Mouse (Mus musculus) 416B (cell line): Measurements from ENCODE around the gene Abhd16b.

Experiments
- DNase-seq: peaks from one replicate; pipeline ENCODE4 v3.0.0; 2011; ENCODE audit warnings: low read depth

The Abhd16b gene

GRCm38 (mm10) chr2:181541761-181542380, 48.9 kb downstream of the Abhd16b start:
- no peak for DNase-seq
